Mouse (Mus musculus) small intestine, adult 2 months (tissue): ENCODE results near the gene Sbno1.

Experiments
- CTCF ChIP-seq: fragments of 200-500 bp; IDR thresholded peaks from 2 replicates; pipeline ENCODE4 v1.5.1; 2012; ENCODE audit warnings: low read depth, mild to moderate bottlenecking, control low read depth, inconsistent platforms, low read length, moderate library complexity, mixed read lengths; ENCODE audit not compliant: insufficient replicate concordance, insufficient read length; ENCODE audit errors: extremely low read depth
- POLR2A ChIP-seq: fragments of 200-500 bp; IDR thresholded peaks from 2 replicates; pipeline ENCODE4 v1.6.1; 2012; ENCODE audit warnings: low read depth, mild to moderate bottlenecking, control low read depth, inconsistent platforms, low read length, moderate library complexity

DNA sequence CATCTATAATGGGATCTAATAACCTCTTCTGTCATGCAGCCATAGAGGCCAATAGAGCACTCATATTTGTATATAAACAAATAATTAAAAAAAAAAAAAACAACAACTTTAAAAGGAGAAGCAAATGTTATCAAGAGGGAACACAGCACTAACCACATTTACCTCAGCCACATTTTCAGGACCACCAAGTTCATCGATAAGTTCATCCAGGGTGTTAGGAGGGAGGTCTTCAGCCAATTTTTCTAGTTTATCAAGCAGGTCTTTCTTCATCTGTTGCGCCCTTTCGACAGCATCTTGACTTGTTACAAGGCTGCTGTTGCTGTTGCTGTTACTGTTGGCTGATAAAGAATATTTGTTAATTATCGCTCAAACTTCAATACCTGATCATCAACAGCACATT lies 33.4 kb downstream of the Sbno1 start:
- no peak for TF ChIP-seq CTCF
- no peak for TF ChIP-seq POLR2A
